Mouse (Mus musculus): ENCODE measurements around the gene Acap1.
"Not testable (repeated sequence)": the region's sequence is repeated elsewhere in the genome, so short reads cannot be mapped to it uniquely, and the experiment has no call there.

Gene Acap1

GRCm38 (mm10) chr11:69895291-69895690 is at the start of gene Acap1:
Gene Acap1 (minus strand): TSS chr11:69895539.
- no peak for DNase-seq (ENCODE audit: extremely low read depth, low read depth, low spot score)

DNA sequence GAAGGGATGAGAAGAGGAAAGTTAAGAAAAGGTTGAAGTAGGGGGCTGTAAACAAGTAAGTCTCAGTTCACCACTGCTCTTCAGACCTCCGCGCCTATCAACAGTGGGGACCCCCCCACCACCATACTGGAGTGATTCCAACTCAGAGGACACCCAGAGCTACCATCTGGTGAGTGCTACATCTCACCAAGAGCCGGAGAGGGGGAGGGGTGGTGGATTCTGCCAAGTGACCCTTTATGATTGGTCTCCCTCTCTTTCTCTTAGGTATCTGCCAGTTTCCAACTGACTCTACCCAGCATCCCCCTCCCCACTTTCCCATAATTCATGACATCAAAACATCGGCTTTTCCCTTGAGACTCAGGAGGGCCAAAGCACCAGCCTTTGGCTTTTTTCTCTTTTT is 45.6 kb upstream of the Acap1 start:
- DNase-seq (ENCODE audit: extremely low read depth, low read depth, low spot score), result no peak

DNA sequence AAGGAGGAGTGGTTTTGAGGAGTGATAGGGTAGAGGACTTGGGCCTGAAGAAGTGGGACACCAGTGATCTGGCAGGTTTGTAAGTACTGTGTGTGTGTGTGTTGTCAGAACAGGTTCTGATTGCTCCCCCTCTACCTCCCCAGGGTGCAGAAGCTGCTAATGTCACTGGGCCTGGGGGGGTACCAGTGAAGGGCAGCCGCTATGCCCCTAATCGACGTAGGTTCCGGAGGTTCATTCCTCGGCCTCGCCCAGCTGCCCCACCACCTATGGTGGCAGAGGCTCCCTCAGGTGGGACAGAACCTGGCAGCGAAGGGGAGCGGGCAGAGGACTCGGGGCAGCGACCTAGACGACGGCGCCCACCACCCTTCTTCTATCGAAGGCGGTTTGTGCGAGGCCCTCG is 44.4 kb upstream of the Acap1 start:
- no peak for DNase-seq (ENCODE audit: extremely low read depth, low read depth, low spot score)

DNA sequence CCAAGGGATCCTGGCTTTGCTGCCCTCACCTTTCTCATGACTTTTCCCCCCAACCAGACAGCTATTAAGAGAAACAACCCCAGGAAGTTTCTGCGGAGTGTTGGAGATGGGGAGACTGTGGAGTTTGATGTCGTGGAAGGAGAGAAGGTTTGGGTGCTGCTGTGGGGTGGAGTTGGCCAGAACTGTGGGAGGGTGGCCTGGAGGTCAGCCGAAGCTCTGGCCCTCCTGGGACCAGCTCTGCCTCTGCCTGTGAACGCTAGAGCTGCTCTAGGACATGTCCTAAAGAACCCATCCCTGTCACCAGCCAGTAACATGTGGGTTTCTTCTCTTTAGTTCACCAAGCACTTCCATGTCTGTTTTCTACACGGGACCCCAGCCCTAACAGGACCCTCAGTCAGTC is 43.8 kb upstream of the Acap1 start:
- no peak for DNase-seq (ENCODE audit: extremely low read depth, low read depth, low spot score)

DNA sequence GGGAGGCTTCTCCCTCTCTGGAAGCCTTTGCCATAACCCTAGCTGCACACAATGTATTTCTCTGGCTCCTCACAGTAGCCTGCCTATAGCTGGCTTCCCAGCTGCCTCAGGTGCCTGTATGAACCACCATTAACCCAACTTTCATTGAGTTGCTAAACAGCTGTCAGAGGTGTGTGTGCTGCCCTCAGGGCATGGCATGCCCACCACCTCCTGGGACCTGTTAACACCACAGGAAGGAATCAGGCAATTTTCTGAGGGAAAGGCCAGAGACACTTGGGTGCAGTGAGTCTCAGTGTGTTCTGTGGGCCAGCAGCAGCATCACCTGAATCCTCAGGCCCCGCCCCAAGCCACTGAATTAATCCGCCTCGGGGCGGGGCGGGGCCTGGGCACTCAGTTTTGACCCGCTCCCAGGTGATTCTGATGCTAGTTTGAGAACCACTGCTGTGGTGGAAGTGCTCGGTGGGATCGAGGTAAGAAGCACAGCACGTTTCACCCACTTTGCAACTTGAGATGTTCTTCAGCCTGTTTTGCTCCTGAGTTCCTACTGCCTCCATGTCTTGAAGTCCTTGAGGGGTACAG is 43.2 kb upstream of the Acap1 start:
- no peak for DNase-seq (ENCODE audit: extremely low read depth, low read depth, low spot score)

GRCm38 (mm10) chr11:69937834-69938233 is 42.5 kb upstream of the Acap1 start:
- no peak for DNase-seq (ENCODE audit: extremely low read depth, low read depth, low spot score)

GRCm38 (mm10) chr11:69937385-69937784 is 42.0 kb upstream of the Acap1 start:
- no peak for DNase-seq (ENCODE audit: extremely low read depth, low read depth, low spot score)

DNA sequence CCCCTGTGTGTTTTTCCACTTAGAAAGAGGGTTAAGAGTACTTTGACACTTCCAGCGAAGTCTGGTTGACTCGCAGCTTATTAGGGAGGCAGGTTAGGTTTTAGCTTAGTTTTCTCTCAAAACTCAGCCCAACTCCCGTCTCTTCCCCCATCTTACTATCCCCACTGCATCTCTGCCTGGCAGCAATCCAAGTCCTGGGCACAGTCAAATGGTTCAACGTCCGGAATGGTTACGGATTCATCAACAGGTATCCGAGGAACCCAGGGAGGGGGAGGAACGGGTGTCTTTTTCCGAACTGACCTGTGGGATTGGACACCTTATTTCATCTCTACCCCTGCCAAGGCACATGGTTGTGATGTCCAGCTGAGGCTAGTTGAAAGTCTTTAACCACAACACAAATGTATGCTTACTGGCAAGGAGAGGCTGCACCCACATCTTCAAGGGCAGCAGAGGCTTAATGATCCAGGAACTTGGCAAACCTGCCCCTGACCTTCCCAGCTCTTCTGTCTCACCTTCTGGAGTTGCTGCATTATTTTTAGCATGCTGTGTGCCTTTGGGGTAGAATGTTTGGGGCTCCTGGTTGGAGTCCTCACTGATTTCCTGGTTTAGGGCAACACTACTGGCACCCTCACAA is 41.5 kb upstream of the Acap1 start:
- no peak for DNase-seq (ENCODE audit: extremely low read depth, low read depth, low spot score)

DNA sequence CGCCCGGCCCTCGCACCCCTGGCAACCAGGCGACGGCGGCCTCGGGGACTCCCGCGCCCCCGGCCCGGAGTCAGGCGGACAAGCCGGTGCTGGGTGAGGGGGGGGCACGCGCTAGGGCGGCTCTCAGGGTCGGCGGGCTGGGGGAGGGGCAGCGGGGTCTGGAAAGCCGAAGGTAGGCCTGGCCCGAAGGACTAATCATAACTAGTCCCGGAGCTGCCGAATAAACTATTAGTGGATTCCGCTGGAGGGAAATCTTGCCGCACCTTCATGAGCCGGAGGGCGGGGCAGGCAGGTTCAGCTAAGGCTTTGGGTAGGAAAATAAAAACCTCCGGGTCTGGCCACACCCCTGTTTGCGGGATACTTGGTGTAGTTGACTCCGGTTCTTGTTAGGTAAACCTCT is 40.8 kb upstream of the Acap1 start:
- DNase-seq (ENCODE audit: extremely low read depth, low read depth, low spot score), result no peak

DNA sequence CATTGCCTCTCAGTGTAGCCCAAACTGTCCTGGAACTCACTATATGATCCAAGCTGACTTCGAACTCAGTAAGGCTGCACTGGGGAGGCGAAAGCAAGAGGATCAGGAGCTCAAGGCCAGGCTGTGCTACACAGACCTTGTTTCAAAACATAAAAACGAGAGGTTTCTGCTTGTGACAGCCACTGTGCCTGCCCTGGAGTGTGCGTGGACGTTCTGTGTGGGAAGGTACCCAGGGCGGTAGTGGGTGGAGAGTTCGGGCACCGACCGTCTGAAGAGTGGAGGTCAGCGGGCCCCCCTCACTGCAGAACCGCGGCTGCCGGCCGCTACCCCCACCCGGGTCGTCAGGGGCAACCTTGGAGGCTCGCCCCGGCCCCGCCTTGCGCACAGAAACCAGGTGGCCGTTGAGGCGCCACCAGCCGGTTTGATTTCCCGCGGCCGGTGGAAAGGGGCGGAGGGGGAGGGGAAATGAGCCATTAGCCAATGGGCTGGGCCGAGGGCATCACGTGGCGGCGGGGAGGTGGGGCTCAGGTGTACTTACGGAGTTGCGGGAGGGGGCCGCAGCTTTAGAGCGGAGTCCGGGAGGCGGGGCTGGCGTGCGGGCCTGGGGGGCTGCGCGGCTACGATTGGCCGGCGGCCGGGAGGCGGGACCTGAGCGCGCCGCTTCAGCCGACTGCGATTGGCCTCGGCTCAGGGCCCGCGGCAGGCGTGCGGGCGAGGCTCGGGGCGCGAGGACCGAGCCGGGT is 40.0 kb upstream of the Acap1 start, which contains the start of gene Ybx2:
Gene Ybx2, plus strand, starts transcription at position 660 of the 743 bp plus-strand sequence.
- DNase-seq (ENCODE audit: extremely low read depth, low read depth, low spot score), result no peak

GRCm38 (mm10) chr11:69934681-69935080 is 39.3 kb upstream of the Acap1 start:
- DNase-seq (ENCODE audit: extremely low read depth, low read depth, low spot score), result no peak

GRCm38 (mm10) chr11:69934169-69934568 is 38.8 kb upstream of the Acap1 start:
- DNase-seq (ENCODE audit: extremely low read depth, low read depth, low spot score), result no peak

GRCm38 (mm10) chr11:69933066-69933465 is 37.7 kb upstream of the Acap1 start:
- DNase-seq (ENCODE audit: extremely low read depth, low read depth, low spot score), result no peak

DNA sequence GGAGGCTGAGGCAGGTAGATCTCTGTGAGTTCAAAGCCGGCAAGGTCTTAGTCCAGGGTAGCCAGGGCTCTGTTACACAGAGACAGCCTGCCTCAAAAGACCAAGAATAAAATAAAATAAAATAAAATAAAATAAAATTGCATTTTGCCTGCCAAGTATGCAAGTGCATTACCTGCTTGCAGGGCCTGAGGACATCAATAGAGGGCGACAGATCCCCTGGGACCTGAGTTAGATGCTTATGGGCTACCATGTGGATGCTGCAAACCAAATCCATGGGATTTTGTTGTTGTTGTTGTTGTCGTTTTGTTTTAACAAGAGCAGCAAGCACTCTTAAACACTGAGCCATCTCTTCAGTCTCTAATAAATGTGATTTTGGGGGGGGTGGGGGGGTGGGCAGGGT is 36.9 kb upstream of the Acap1 start:
- DNase-seq (ENCODE audit: extremely low read depth, low read depth, low spot score), result no peak

DNA sequence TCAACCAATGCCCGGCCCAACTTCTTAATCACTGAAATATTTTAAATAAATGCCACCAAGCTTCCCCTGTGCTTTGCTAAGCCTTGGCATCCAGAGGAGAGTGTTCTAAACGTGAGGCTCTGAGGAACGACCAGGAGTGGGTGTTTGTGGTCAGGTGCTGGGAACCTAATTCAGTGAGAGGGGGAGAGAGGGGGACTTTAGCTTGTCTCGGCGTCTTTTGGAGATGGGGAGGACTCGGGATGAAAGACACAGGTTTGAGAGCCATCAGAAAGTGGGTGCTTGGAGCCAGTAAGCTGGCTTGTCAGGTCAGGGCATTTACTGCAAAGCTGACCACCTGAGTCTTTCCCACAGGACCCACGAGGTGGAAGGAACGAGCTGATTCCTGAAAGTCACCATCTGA is 36.4 kb upstream of the Acap1 start:
- no peak for DNase-seq (ENCODE audit: extremely low read depth, low read depth, low spot score)

DNA sequence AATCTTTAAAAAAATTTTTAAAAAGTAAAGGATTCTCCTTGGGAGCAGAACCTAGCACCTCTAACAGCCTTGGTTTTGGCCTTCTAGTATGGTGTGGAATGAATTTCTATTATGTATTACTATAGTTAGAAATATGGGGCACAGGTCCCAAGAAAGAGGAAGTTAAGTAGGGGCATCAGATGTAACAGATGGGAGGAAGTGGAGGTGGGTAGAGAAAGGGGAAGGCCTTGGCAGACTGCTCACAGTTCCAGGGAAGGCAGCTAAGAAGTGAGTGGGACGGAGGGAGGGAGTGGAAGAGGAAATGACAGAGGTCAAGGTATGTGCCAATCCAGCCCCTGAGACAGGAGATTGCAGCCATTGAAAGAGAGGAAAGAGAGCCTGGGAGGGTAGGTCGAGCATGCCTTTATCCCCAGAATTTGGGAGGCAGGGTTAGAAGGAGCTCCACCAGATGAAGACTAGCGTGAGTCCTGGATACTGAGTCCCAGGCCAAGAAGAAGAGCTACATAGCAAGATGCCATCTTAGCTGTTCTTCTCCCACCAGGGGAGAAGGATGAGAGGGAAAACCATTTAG is 35.7 kb upstream of the Acap1 start:
- DNase-seq (ENCODE audit: extremely low read depth, low read depth, low spot score), result no peak

DNA sequence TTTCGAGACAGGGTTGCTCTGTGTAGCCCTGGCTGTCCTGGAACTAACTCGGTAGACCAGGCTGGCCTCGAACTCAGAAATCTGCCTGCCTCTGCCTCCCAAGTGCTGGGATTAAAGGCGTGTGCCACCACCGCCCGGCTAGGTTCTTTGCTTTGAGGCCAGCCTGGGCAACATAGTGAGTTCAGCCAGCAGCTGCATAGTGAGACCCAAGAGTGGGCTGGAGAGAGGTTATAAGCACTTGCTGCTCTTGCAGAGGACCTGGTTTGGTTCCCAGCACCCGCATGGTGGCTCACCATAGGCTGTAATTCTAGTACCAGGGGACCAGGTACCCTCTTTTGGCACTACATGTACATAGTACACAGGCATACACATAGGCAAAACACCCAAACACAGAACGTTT is 34.8 kb upstream of the Acap1 start:
- DNase-seq (ENCODE audit: extremely low read depth, low read depth, low spot score), result not testable (repeated sequence)

GRCm38 (mm10) chr11:69929712-69930111 is 34.4 kb upstream of the Acap1 start:
- no peak for DNase-seq (ENCODE audit: extremely low read depth, low read depth, low spot score)

DNA sequence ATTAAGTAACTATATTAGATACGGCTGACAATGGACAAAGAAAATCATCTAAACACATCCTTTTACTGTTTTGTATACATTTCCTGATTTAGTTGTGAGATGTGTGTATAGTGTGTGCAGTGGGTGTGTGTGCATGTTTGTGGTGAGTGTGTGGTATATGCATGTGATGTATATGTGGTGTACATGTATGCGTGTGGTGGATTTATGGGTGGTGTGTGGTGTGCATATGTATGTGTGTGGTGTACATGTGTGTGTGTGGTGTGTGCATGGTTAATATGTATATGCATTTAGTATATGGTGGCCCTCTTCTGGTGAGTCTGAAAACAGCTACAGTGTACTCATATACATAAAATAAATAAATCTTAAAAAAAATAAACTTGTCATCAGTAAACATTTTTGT is 32.2 kb upstream of the Acap1 start:
- DNase-seq (ENCODE audit: extremely low read depth, low read depth, low spot score), result no peak

GRCm38 (mm10) chr11:69922796-69923195 is 27.5 kb upstream of the Acap1 start:
- no peak for DNase-seq (ENCODE audit: extremely low read depth, low read depth, low spot score)

- no peak for DNase-seq (ENCODE audit: extremely low read depth, low read depth, low spot score)
These were observed 26.8 kb upstream of the Acap1 start for GRCm38 (mm10) chr11:69922012-69922756.

Measured in fat pad, adult 2 months (tissue).